Mouse (Mus musculus): ENCODE data around the gene Metap1d. TPM values are rescaled to one million over a fixed set of nuclear protein-coding genes. Genes with fewer than 3 reads are reported as not detected.

Metap1d gene
- total and polyA plus RNA-seq, 2 experiments from 2014 or later: 7.7 to 42.4 TPM

GRCm38 (mm10) chr2:71499276-71500230, 46.5 kb downstream of the Metap1d start:
- DNase-seq (ENCODE audit: low spot score): no peak
- ATAC-seq (ENCODE audit: insufficient read depth, low read depth): no peak

GRCm38 (mm10) chr2:71504852-71505251, 51.8 kb downstream of the Metap1d start:
- no peak overlapping the region for H3K4me2 ChIP-seq (ENCODE audit: low read depth, low read length)
- ATAC-seq (ENCODE audit: insufficient read depth, low read depth): no peak
- H3K9me3 ChIP-seq (replicated peaks; ENCODE audit: control insufficient read depth, low read length): no peaks in the 10 kb centered on the region
- no peak for TF ChIP-seq CTCF (IDR thresholded peaks at IDR 0.05; ENCODE audit: low read depth)
- TF ChIP-seq EP300 (IDR thresholded peaks at IDR 0.05; ENCODE audit: low read depth): no peak
- H3K4me3 ChIP-seq (ENCODE audit: low read depth, low read length): no peak overlapping the region
- no peaks in the 10 kb centered on the region for H3K36me3 ChIP-seq (replicated peaks; ENCODE audit: control insufficient read depth, insufficient read depth, low read length)
- no peak for DNase-seq (ENCODE audit: low spot score)
- no peaks in the 10 kb centered on the region for H3K4me1 ChIP-seq (ENCODE audit: control insufficient read depth, insufficient read depth)
- no peak overlapping the region for H3K27ac ChIP-seq (ENCODE audit: low read depth)
- 66% methylated on average over 9 of the region's 9 CpGs for WGBS
- H3K9ac ChIP-seq (replicated peaks; ENCODE audit: low read depth, low read length): no peak overlapping the region
- H3K27me3 ChIP-seq (ENCODE audit: control insufficient read depth, insufficient read depth, low read length): no peaks in the 10 kb centered on the region

More at GRCm38 (mm10) chr2:71499276-71500230, 46.5 kb downstream of the Metap1d start:
- Histone ChIP-seq H3K27ac (ENCODE audit: low read depth) (no peak overlapping the region), H3K9ac (replicated peaks; ENCODE audit: low read depth, low read length) (no peak overlapping the region), H3K4me3 (ENCODE audit: low read depth, low read length) (no peak overlapping the region), H3K4me2 (ENCODE audit: low read depth, low read length) (no peak overlapping the region), H3K36me3 (replicated peaks; ENCODE audit: control insufficient read depth, insufficient read depth, low read length) (no peaks in the 10 kb centered on the region), H3K27me3 (ENCODE audit: control insufficient read depth, insufficient read depth, low read length) (no peaks in the 10 kb centered on the region), H3K9me3 (replicated peaks; ENCODE audit: control insufficient read depth, low read length) (no peaks in the 10 kb centered on the region), H3K4me1 (ENCODE audit: control insufficient read depth, insufficient read depth) (no peaks in the 10 kb centered on the region)
- WGBS: 72% methylated on average over 16 of the region's 16 CpGs
- TF ChIP-seq EP300 (IDR thresholded peaks at IDR 0.05; ENCODE audit: low read depth) (no peak), CTCF (IDR thresholded peaks at IDR 0.05; ENCODE audit: low read depth) (no peak)

GRCm38 (mm10) chr2:71511209-71511608, 58.1 kb downstream of the Metap1d start:
- Histone ChIP-seq H3K27ac (ENCODE audit: low read depth) (no peak overlapping the region), H3K4me3 (ENCODE audit: low read depth, low read length) (no peak overlapping the region), H3K9ac (replicated peaks; ENCODE audit: low read depth, low read length) (no peak overlapping the region), H3K27me3 (ENCODE audit: control insufficient read depth, insufficient read depth, low read length) (no peaks in the 10 kb centered on the region), H3K4me1 (ENCODE audit: control insufficient read depth, insufficient read depth) (no peaks in the 10 kb centered on the region), H3K4me2 (ENCODE audit: low read depth, low read length) (no peak overlapping the region), H3K36me3 (replicated peaks; ENCODE audit: control insufficient read depth, insufficient read depth, low read length) (peaks cover 8% of the 10 kb centered on the region; the same call in 1 of the 2 replicates), H3K9me3 (replicated peaks; ENCODE audit: control insufficient read depth, low read length) (no peaks in the 10 kb centered on the region)
- TF ChIP-seq EP300 (IDR thresholded peaks at IDR 0.05; ENCODE audit: low read depth): no peak
- ATAC-seq (ENCODE audit: insufficient read depth, low read depth): no peak
- no peak for DNase-seq (ENCODE audit: low spot score)
- WGBS: 87% methylated on average over 7 of the region's 7 CpGs

- H3K4me3 ChIP-seq (ENCODE audit: low read depth, low read length): no peak overlapping the region
- H3K36me3 ChIP-seq (replicated peaks; ENCODE audit: control insufficient read depth, insufficient read depth, low read length): peaks cover 8% of the 10 kb centered on the region; the same call in 1 of the 2 replicates
- ATAC-seq (ENCODE audit: insufficient read depth, low read depth) (no peak), DNase-seq (ENCODE audit: low spot score) (no peak)
- H3K9me3 ChIP-seq (replicated peaks; ENCODE audit: control insufficient read depth, low read length): no peaks in the 10 kb centered on the region
- no peak overlapping the region for H3K27ac ChIP-seq (ENCODE audit: low read depth)
- WGBS: 77% methylated on average over 9 of the region's 9 CpGs
- H3K27me3 ChIP-seq (ENCODE audit: control insufficient read depth, insufficient read depth, low read length): no peaks in the 10 kb centered on the region
- no peaks in the 10 kb centered on the region for H3K4me1 ChIP-seq (ENCODE audit: control insufficient read depth, insufficient read depth)
- no peak overlapping the region for H3K9ac ChIP-seq (replicated peaks; ENCODE audit: low read depth, low read length)
- TF ChIP-seq EP300 (IDR thresholded peaks at IDR 0.05; ENCODE audit: low read depth): no peak
- TF ChIP-seq CTCF (IDR thresholded peaks at IDR 0.05; ENCODE audit: low read depth): no peak
- no peak overlapping the region for H3K4me2 ChIP-seq (ENCODE audit: low read depth, low read length)
Measured at GRCm38 (mm10) chr2:71512326-71512725, 59.2 kb downstream of the Metap1d start.

- H3K4me3 ChIP-seq (ENCODE audit: low read depth, low read length): no peak overlapping the region
- 0 out of 2 replicates have a peak, but pooled peaks cover 5% of the 10 kb centered on the region for H3K36me3 ChIP-seq (replicated peaks; ENCODE audit: control insufficient read depth, insufficient read depth, low read length)
- ATAC-seq (ENCODE audit: insufficient read depth, low read depth) (no peak), DNase-seq (ENCODE audit: low spot score) (no peak)
- WGBS: 86% methylated on average over 4 of the region's 4 CpGs
- peaks cover 12% of the 10 kb centered on the region; the same call in 1 of the 2 replicates for H3K27me3 ChIP-seq (ENCODE audit: control insufficient read depth, insufficient read depth, low read length)
- no peak overlapping the region for H3K9ac ChIP-seq (replicated peaks; ENCODE audit: low read depth, low read length)
- no peak overlapping the region for H3K27ac ChIP-seq (ENCODE audit: low read depth)
- H3K4me2 ChIP-seq (ENCODE audit: low read depth, low read length): no peak overlapping the region
- TF ChIP-seq CTCF (IDR thresholded peaks at IDR 0.05; ENCODE audit: low read depth) (no peak), EP300 (IDR thresholded peaks at IDR 0.05; ENCODE audit: low read depth) (no peak)
- no peaks in the 10 kb centered on the region for H3K9me3 ChIP-seq (replicated peaks; ENCODE audit: control insufficient read depth, low read length)
- H3K4me1 ChIP-seq (ENCODE audit: control insufficient read depth, insufficient read depth): no peaks in the 10 kb centered on the region
Measured at GRCm38 (mm10) chr2:71516995-71517394, 63.9 kb downstream of the Metap1d start.
